In the genomic region with DNA sequence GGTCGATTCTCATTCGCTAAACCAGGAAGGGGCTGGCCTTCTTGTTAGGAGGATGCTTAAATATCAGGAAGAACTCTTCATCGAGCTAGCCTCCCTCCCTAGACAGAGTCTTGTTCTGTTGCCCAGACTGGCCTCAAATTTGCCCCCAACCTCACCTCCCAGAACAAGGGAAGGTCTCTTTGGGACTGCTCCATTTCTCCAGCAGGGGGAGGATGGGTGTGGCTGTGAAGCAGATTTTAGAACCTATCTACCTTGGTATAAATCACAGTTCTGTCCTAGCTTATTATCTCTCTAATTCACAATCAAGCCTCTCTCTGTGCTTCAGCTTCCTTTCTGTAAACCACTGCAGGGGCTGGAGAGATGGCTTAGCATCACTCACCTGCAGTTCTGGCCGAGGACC, we compare ENCODE assay signal across 14 mouse cellular contexts.
A peak's percentile ranks its signal among the peaks of the same experiment; 100 is the strongest.
DNase-seq lines count a peak whose midpoint lies in the region; ATAC-seq and TF ChIP-seq lines count a peak whose summit lies in the region.
"Had no signal": no experiment of that assay in that cellular context is flagged by ENCODE, and none has a peak within 500 bp of the region (broad histone marks: within the 10 kb centered on the region; RNA-seq: fewer than 3 reads in every experiment).

No protein-coding gene starts in this region.

- ATAC-seq in hindbrain, embryonic 11.5 days (ENCODE audit: low FRiP score): no peak
- no peak for ATAC-seq in hindbrain, embryonic 12.5 days (ENCODE audit: low FRiP score)
- no peak for ATAC-seq in lung, embryonic 14.5 days (ENCODE audit: insufficient read depth)
- ATAC-seq: forebrain, embryonic 14.5 days had no signal

- no peaks in the 10 kb centered on the region for H3K9me3 ChIP-seq in hindbrain, embryonic 11.5 days (ENCODE audit: control insufficient read depth, low read length)
- no peaks in the 10 kb centered on the region for H3K9me3 ChIP-seq in hindbrain, embryonic 12.5 days (replicated peaks)
- no peaks in the 10 kb centered on the region for H3K9me3 ChIP-seq in lung, embryonic 14.5 days (ENCODE audit: low read depth, low read length)
- H3K9me3 ChIP-seq: hindbrain, embryonic 15.5 days; limb, embryonic 15.5 days; midbrain, embryonic 10.5 days had no signal

- H3K4me1 ChIP-seq in hindbrain, embryonic 11.5 days (replicated peaks; ENCODE audit: control insufficient read depth, insufficient read depth, low read length): no peaks in the 10 kb centered on the region; the same call in 1 of the 2 replicates
- peaks cover 12% of the 10 kb centered on the region for H3K4me1 ChIP-seq in hindbrain, embryonic 12.5 days
- no peaks in the 10 kb centered on the region for H3K4me1 ChIP-seq in lung, embryonic 14.5 days (ENCODE audit: insufficient read depth)
- no peaks in the 10 kb centered on the region for H3K4me1 ChIP-seq in lung, adult 2 months (ENCODE audit: control insufficient read depth, insufficient read depth, low read length)

- TF ChIP-seq POLR2A in lung, adult 2 months (IDR thresholded peaks at IDR 0.05; ENCODE audit: borderline replicate concordance, extremely low read depth, low read depth, low read length): no peak

- H3K27ac ChIP-seq in hindbrain, embryonic 11.5 days (ENCODE audit: low read depth, low read length): no peak overlapping the region
- H3K27ac ChIP-seq in hindbrain, embryonic 12.5 days: no peak overlapping the region
- H3K27ac ChIP-seq in lung, embryonic 14.5 days (ENCODE audit: low read depth): no peak overlapping the region
- H3K27ac ChIP-seq: hindbrain, embryonic 15.5 days; limb, embryonic 15.5 days; midbrain, embryonic 10.5 days had no signal

- 93% methylated on average over 4 of the region's 4 CpGs for WGBS in hindbrain, embryonic 11.5 days
- 85% methylated on average over 4 of the region's 4 CpGs for WGBS in hindbrain, embryonic 12.5 days
- 90% methylated on average over 4 of the region's 4 CpGs for WGBS in lung, embryonic 14.5 days
- WGBS in lung, adult 2 months: 88% methylated on average over 4 of the region's 4 CpGs

- no peaks in the 10 kb centered on the region for H3K36me3 ChIP-seq in hindbrain, embryonic 11.5 days (ENCODE audit: control insufficient read depth, insufficient read depth, low read length)
- H3K36me3 ChIP-seq in hindbrain, embryonic 12.5 days: no peaks in the 10 kb centered on the region
- H3K36me3 ChIP-seq in lung, embryonic 14.5 days (ENCODE audit: insufficient read depth): no peaks in the 10 kb centered on the region
- H3K36me3 ChIP-seq: hindbrain, embryonic 15.5 days; limb, embryonic 15.5 days; midbrain, embryonic 10.5 days had no signal

- no peak overlapping the region for H3K4me2 ChIP-seq in hindbrain, embryonic 11.5 days (replicated peaks; ENCODE audit: low read depth, low read length)
- H3K4me2 ChIP-seq in hindbrain, embryonic 12.5 days (replicated peaks): no peak overlapping the region
- H3K4me2 ChIP-seq in lung, embryonic 14.5 days: no peak overlapping the region
- H3K4me2 ChIP-seq: hindbrain, embryonic 15.5 days; limb, embryonic 15.5 days had no signal

- DNase-seq in hindbrain, embryonic 11.5 days (ENCODE audit: low spot score): peak; percentile 18
- DNase-seq in lung, embryonic 14.5 days: no peak
- DNase-seq in lung, adult 2 months: no peak
- peak; percentile 42 for DNase-seq in ES-CJ7 (ENCODE audit: low read depth, low spot score)
- DNase-seq in c-Kit-positive CD71-positive TER-119-positive erythroid progenitor cells, embryonic 14.5 days (ENCODE audit: low spot score): peak; percentile 9
- DNase-seq in adrenal gland, postnatal 10 days: no peak
- DNase-seq: cerebellum, adult 18-20 months; kidney, adult 8-10 months; thymus, postnatal 36 days had no signal

- no peaks in the 10 kb centered on the region for H3K27me3 ChIP-seq in hindbrain, embryonic 11.5 days (ENCODE audit: control insufficient read depth, insufficient read depth, low read length)
- no peaks in the 10 kb centered on the region for H3K27me3 ChIP-seq in hindbrain, embryonic 12.5 days
- H3K27me3 ChIP-seq in lung, embryonic 14.5 days (ENCODE audit: insufficient read depth, low read length): no peaks in the 10 kb centered on the region
- H3K27me3 ChIP-seq: hindbrain, embryonic 15.5 days; limb, embryonic 15.5 days had no signal

- no peak overlapping the region for H3K4me3 ChIP-seq in hindbrain, embryonic 11.5 days (ENCODE audit: low read depth, low read length)
- H3K4me3 ChIP-seq in hindbrain, embryonic 12.5 days: no peak overlapping the region
- no peak overlapping the region for H3K4me3 ChIP-seq in lung, embryonic 14.5 days (ENCODE audit: low read depth, low read length)
- no peak overlapping the region for H3K4me3 ChIP-seq in lung, adult 2 months (replicated peaks; ENCODE audit: extremely low read depth, low read depth, low read length)
- H3K4me3 ChIP-seq: hindbrain, embryonic 15.5 days; limb, embryonic 15.5 days; midbrain, embryonic 10.5 days had no signal

- peak; percentile 34 for TF ChIP-seq CTCF in lung, embryonic 14.5 days (IDR thresholded peaks at IDR 0.05; ENCODE audit: low read depth)
- TF ChIP-seq CTCF in lung, adult 2 months (IDR thresholded peaks at IDR 0.05; ENCODE audit: insufficient read depth, low read length): no peak

- no peak overlapping the region for H3K9ac ChIP-seq in hindbrain, embryonic 11.5 days (ENCODE audit: low read depth, low read length)
- H3K9ac ChIP-seq in hindbrain, embryonic 12.5 days: no peak overlapping the region
- no peak overlapping the region for H3K9ac ChIP-seq in lung, embryonic 14.5 days
- H3K9ac ChIP-seq: hindbrain, embryonic 15.5 days; limb, embryonic 15.5 days had no signal

Comparison
In these comparisons a context has a peak if more than half of its experiments do, and no peak if none do; other contexts are left out.
1. DNase-seq: peak in hindbrain, embryonic 11.5 days (single experiment), ES-CJ7 (single experiment) and c-Kit-positive CD71-positive TER-119-positive erythroid progenitor cells, embryonic 14.5 days (single experiment); none in lung, embryonic 14.5 days (single experiment), lung, adult 2 months (single experiment) and adrenal gland, postnatal 10 days (single experiment).